Mouse (Mus musculus): ENCODE measurements around the gene Fshb.

GRCm38 (mm10) chr2:107013161-107013560 lies 46.3 kb downstream of the Fshb start:
- TF ChIP-seq MAX (IDR thresholded peaks at IDR 0.05) (no peak), CTCF (IDR thresholded peaks at IDR 0.05; ENCODE audit: control insufficient read depth, insufficient read depth, insufficient read length) (no peak), MYOD1 (IDR thresholded peaks at IDR 0.05; ENCODE audit: control insufficient read depth, insufficient read length, low read depth) (no peak), CEBPB (IDR thresholded peaks at IDR 0.05; ENCODE audit: low read depth) (no peak), FOSL1 (IDR thresholded peaks at IDR 0.05; ENCODE audit: insufficient read depth, low read length, poor library complexity, severe bottlenecking) (no peak)
